Mouse (Mus musculus) gonadal fat pad, adult 2 months (tissue): ENCODE data around the gene Gck. TPM values are rescaled to one million over a fixed set of nuclear protein-coding genes. Genes with fewer than 3 reads are reported as not detected.

Source experiments
- DNase-seq: peaks from one replicate; pipeline ENCODE4 v3.0.0-alpha.2; 2012; ENCODE audit warnings: low read depth
- polyA plus RNA-seq: library from polyadenylated mRNA; depleted of rRNA; stranded (reverse); fragments of >200 nt; gene quantifications from 2 replicates; pipeline ENCODE4 v1.2.3, GENCODE M21; 2012; rRNA removed

Gck gene
- polyA plus RNA-seq, result 2.1 and 2.4 TPM in 2 replicates

DNA sequence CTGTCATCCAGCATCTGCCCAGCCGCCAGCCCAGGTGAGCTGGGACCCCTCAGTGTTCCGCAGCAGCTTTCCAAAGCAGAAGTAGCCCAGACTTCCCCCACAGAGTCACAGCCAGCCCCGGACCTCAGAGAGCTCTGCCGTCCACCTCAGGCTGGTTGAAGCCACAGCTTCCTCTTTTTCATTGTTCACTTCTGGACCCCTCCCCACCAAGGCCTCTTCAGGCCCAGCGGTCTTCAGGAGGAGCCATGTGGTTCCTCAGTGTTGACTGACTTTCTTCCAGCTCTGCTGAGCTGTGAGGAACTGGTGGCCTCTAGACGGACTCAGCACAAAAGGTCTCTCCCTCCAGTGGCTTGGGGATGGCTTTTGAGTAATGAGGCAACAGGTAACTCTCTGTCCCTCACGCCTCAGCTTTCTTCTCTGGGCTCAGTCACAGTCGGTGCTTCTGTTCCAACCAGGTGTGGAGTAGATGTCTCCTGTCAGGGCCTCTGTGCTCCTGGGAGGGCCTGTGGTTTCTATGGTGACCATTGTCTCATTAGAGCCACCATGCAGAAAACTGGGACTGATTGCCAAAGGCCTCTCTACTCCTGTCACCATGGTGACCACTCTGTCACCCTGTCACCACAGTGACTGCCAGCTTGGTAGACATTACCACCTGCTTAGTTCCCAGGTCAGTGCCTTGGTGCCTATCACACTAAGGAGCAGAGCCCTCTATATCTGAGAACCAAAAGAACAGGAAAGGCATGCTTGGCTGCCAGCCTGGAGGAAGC lies at the start of gene Gck:
TSS of gene Gck (minus strand) at position 496 of the 767 bp plus-strand sequence.
- no peak for DNase-seq

DNA sequence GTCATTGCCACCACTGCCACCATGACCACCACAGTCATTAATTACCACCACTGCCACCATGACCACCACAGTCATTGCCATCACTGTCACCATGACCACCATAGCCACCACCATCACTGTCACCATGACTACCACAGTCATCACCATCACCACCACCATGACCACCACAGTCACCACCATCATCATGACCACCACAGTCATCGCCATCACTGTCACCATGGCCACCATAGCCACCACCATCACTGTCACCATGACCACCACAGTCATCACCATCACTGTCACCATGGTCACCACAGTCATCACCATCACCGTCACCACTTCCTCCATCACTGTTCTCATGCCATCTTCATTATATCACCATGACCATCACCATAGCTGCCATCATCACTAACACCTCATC lies 48.6 kb upstream of the Gck start:
- DNase-seq, result no peak

DNA sequence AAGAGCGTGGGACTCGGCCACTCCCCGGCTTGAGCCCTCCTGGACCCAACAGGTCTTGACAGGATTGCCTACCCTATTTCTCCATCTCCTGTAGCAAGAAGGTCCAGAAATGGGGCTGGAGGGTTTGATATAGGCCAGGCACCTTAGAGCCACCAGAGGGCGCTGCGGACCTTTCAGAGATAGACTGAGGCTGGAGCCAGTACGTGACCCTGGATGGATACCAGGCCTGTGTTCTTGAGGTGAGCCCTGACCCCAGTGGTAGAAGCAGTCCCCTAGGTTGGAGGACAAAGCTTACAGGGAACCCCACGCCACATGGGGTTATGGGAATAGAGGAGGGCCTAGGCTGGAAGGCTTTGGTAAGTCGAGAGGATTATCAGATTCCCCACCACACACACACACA lies 46.1 kb upstream of the Gck start:
- no peak for DNase-seq

DNA sequence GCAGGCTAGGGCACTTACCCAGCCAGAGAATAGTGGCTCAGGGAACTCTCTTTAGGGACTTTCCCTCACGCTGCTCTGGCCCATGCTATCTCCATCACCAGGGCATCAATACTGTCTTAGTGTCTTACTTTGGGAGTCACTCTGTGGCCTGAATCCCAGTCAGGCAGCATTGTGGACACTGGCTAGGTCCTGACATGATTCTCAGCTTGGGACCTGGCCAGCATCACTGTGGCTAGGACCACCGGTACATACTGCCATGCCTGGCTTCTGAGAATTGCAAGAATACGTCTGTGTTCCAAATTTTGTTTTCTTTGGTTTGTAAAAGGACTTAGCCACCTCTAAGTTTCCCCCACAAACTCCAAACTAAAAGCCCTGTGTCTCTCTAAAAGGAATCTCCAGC lies 45.0 kb upstream of the Gck start:
- no peak for DNase-seq

DNA sequence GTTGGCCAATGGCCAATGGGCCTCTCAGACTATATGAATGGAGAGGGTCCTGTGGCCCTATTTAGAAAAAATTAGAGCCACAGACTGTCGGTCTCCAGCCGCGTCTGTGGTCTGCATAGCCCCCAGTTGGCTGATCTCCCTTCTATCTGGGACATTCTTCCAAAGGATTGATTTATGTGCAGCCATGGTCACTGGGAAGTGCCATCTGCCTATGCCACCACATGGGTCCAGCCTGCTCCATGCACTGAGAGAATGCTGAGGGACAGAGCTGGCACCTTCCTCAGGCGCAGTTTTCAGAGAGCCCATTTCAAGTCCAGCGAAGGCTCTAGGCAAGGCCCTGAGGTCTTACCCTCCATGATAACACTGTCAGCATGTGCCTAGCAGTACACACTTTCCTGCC lies 44.3 kb upstream of the Gck start:
- no peak for DNase-seq

DNA sequence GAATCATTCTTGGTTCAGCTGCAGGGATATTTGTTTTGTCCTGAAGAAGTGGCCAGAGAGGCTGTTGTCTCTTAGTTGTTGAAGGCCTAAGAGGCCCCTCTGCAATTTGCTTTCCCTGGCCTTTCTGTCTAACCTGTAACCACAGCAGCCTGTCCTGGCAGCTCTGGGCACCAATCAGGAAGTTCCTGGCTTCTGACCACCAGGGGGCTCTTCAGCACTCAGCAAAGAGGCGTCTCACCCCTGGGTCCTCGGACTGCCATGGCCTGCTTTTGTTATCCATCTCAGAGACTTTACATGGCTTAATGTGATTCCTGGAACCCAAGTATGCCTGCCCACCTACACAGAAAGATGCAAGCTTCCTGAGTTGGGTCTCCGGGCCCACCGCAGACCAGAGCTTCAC lies 41.0 kb upstream of the Gck start:
- no peak for DNase-seq

DNA sequence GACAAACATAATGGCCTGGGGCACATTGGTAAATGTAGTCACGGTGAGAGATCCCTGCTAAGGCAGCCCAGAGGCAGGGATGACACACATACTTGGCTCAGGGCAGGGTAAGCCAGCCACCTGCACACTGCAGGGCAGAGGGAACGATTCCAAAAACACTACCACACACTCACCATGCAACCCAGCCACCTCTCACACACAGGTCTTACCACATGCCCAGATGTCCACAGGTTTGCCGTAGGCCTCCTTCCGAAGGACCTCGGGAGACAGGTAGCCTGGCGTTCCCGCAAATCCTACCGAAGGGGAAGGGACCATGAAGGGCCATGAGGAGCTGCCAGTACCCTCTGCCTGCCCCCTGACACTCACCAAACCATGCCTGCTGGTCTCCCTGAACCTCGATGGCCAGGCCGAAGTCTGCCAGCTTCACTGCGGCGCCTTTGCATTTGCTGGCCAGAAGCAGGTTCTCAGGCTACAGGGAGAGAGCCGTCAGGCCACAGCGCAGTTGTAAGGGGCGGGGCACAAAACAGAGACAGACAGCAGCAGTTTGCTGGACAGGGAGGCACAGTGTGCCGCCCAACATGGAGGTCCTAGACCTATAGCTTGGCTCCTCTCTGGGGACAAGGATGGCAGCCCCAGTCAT lies 40.2 kb upstream of the Gck start:
- no peak for DNase-seq

DNA sequence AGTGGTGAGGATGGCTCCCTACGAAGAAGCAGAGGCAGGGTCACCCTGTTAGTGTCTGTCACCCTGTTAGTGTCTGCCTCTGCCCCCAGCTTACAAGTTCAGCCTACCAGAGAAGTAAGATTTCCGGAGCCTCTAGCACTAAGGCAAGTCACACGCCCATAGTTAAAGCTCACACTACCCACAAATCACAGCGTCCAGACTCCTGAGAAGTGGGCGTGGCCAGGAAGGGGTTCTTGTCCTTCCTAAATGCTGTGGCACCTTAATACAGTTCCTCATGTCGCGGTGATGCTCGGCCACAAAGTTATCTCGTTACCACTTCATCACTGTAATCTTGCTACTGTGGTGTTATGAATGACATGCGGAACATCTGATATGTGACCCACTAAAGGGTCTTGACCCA lies 38.2 kb upstream of the Gck start:
- DNase-seq, result no peak

DNA sequence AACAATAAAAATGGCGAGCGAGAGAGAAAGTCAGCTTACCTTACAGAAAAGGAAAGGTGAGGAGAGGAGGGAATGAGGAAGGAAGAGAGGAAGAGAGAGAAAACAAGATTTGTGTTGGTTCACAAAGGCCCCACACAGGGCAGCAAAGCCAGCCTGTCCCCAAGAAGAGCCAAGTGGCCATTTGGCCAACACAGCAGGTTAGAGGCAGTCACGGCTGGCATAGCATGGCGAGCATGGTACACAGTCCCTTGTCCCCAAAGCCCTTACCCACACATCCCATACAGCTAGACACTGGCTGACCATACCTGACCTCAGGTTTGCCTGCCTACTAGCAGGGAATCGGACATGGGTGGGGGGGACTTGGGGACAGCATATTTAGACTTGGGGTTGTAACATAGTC lies 33.7 kb upstream of the Gck start:
- DNase-seq, result no peak

DNA sequence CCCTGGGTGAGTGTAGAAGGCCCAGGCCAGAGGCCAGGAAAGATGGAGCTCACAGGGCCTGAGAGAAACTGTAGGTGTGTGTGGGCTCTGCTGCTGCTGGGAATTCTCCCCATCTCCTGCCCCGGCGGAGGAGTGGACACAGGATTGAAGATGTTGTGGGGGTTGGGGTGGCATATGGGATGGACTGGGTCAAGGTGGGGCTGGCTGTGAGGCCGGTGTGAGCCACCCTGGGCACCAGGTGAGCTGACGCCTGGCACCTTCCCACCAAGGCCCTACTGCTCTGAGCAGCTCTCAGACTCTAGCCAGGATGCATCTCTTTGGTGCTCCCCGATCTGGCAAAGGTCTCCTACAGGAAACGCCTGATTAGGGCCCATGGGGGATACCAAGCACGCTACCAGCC lies 31.4 kb upstream of the Gck start:
- no peak for DNase-seq

DNA sequence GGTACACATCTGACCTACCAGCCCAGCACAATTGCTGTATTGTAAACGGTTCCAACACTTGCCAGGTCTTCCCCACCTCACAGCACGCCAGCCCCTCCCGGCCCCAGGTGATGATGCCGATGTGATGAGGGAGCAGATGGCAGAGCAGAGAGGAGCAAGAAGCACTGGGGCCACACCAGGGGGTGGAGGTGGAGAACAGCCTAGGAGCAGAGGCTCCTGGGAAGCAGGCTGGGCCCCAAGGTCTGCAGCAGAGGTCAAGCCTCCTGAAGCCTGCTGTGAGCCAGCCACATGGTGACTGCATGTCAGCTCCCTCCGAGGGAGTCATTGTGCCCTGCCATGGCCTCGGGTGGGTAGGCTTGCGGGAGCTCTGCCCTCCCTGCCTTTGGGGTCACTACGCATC lies 30.7 kb upstream of the Gck start:
- DNase-seq, result no peak

DNA sequence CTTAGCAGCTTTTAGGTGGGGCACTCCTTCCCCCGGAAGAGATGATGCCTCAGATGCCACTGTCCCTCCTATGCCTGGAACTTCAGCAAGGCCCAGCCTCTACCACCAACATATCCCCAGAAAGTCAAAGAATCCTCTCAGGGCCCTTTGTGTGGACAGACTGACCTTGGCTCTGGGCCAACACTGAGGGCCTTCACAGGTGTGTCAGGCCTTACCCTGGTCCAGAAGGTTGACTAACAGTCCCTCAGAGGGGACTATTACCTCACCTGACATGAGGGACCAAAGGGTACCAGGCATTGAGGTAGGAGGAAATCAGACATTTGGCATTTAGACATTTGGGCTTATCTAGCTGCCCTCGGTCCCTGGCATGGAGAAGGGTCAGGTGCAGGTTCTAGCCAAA lies 30.2 kb upstream of the Gck start:
- DNase-seq, result no peak

DNA sequence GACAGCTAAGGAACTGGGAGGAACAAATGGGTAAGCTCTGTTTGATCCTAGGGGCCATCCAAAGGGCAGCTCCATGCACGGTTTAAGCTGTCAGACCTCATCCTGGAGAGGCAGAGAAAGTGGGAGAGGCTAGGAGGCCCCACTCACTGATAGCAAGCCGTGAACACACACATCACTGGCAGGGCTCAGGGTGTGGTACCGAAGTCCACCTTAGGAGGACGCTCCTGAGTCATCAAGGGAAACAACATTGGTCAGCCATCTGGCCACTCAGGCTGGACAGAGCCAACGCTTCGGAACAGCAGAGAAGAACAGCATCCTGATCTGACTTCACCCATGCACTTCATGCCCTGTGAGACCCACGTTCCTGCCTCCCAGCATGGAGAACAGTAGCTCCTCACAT lies 29.2 kb upstream of the Gck start:
- DNase-seq, result no peak

DNA sequence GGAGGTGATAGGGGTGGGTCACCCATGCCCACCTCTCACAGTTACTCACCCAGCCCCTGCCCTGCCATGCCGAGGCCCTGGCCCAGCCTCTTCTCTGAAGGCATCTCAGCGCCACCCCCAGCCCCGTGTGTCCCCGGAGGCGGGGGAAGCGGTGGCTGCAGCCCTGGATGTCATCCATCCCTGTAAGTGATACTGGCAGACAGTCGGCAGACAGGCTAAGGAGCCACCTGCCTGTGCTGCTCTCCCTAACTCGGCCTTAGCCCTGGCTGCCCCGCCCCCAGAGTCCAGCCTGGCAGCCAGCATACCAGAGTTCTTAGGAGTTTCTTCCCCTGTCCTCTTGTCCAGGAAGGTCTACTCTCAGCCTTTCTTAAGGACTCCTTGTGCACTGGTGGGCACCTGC lies 26.2 kb upstream of the Gck start:
- DNase-seq, result no peak

DNA sequence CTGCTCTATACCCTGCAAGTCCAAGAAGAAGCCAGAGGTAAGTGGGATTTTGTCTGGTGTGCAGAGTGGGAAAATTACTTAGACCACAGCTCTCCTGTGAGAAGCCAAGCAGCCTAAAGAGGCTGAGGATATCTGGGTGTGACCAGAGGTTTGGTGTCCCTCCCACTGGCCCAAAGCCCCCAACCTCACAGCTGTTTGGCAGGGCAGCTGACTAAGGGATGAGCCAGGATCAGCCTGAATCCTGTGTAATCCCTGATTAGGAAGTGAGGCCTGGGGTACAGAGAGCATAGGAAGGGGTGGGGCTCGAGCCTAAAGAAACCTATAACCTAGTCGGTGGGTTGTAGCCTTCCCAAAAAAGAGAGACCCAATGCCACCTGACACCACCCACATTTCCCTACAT lies 25.2 kb upstream of the Gck start:
- no peak for DNase-seq

DNA sequence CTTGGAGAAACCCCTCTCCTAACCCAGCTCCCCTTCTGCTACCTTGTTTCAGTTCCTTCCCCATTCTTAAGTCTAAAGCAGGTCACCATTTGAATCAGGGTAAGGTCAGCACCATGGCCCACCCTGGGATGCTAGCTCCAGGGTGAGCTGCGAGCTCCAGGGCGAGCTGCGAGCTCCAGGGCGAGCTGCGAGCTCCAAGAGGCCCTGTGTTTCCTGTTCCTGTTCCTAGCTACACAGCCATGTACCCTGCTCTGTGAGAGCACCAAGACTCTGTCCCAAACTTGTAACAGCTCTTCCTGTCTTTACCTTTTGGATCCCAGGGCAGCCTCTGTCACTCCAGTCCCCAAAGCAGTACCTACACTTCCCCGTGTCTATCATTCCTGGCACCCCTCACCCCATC lies 24.2 kb upstream of the Gck start:
- no peak for DNase-seq

DNA sequence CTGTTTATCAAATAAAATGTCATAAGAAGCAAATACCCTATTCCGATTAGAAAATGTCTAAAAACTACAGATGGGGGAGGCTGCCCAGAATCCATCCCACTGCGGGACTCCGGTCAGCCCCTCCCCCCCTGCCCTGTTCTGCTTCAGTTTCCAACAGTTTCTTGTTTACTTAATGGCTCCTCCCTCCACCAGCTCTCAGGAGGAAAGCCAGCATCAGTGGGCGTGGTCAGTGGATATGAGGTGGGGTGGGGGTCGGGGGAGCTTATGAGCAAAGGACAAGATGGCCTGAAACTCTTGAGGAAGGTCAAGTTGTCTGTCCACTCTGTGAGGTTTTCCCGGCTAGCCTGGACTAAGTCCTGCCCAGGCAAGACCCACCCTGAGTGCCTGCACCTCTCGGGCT lies 23.3 kb upstream of the Gck start:
- DNase-seq, result no peak

DNA sequence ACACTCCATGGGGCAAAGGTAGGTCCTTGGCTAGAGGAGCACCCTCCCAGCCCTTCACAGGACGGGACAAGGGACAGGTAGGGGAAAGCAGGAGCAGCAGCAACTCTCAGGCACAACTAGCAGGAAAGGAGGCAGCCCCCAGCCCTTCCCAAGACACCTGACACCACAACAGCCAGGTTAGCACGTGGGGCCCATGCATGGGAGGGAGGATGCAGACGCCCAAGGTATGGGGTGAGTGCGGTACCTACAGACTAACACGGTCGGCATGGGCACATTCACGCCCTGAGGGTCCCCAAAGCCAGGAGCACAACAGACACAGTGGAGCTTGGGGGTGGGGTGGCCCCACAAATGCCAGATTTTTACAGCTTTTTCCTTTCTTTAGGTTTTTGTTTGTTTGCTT lies 21.3 kb upstream of the Gck start:
- DNase-seq, result no peak

DNA sequence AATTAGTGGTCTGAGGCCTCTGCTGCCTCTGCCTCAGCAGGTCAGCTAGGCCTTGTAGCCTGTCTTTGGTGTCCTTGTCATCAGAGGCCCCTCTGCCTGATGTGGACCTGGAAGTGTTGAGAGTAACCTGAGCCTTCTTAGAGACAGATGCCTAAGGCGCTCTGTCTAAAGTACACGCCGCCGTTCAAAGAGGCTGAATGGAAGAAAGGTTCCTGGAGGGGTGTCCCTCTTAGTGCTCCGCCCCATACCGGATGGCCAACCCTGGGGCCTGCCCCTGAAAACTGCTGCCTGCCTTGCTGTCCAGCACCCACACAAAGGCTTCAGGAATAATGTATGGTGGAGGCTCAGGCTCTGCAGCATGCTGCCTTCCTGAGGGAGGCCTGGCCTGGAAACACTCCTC lies 18.3 kb upstream of the Gck start:
- no peak for DNase-seq

DNA sequence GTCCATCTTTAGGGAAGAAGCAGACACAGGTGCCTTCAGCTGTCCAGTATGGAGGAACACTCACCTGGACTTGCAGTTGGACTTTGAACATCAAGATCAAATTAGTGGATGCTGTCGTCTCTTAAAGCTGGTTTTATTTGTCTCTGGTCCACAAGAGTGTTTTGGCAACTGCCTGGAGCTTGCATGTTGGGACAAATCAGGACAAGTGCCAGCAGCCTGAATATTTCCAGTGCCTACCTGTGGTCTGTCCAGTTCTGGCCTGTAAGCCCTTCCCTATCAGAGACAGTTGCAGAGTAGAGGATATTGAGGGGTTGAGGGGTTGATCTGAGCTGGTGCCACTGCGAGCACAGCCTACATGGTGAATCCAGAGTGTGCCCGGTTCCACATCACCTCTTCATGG lies 16.9 kb upstream of the Gck start:
- no peak for DNase-seq

DNA sequence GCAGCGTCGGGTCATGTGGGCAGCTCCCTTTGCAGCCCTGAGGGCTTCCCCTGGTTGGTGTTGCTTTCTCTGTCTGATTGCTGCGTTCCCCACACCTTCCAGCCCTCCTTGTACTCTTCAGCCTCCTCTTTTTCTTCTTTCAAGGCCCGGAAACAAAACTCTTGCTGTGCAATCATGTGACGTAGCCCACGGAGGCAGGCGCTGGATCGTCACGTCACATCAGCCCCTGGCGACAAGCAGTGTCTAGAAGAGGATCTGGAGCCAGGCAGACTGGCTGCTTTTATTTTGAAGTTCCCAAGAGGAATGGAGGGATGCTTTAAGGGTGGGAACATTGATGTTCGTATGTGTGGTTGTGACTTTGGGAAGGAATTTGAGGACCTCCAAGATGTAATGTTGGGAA lies 16.0 kb upstream of the Gck start:
- DNase-seq, result no peak

DNA sequence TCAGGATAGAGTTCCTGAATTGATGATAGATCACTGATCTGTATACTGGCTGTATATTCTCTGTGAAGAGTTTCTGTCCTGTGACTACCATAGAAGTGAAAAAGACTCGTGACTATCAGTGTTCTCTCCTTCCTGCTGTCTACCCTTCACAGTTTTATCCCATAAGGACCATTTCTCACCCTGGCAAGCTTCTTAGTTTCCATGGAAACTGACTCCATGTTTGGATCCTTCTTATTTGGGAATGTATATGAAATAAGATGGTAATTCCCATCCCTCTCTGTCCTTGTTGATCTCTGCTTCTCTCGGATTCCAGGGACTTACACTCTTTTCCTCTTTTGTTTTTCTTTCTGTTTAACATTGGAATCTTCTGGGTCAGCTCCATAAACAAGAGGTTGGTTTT lies 10.2 kb upstream of the Gck start:
- no peak for DNase-seq

DNA sequence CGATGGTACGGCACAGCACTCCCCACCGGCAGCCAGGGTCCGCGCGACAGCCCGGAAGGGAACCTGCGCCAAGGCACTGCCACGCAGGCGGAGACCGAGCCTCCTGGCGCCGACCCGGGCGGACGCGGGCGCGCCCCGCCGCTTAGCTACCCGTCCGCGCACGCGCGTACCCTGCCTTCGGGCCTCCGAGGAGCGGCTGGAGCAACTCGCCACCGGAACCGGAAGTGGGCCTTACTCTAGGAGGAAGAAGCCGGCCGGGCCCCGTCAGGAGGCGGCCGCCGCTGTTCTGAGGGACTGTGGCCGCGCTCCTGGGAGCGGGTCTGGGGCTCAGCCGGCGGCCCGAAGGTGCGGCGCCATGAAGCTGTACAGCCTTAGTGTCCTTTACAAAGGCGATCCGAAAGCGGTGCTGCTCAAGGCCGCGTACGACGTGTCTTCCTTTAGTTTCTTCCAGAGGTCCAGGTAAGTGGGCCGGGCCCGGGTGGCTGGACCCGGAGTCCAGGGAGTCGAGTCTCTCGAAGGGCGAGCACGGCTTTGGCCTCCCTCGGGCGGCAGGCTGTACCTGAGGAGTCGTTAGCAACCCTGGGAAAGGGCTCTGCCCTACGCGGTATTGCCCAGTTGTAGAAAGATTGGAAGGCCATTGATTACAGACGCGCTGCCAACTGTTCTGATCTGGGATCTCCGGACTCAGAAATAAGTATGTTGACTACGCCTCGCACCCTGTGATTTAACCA lies 5.8 kb upstream of the Gck start, which contains the start of gene Ykt6:
TSS of gene Ykt6 (plus strand) at position 148 of the 731 bp plus-strand sequence.
- DNase-seq, result peak; percentile 26
